ENCODE assay signal across 9 mouse cellular contexts in genomic region chr15:97351016-97351415, GRCm38 (mm10).
DNase-seq lines count a peak whose midpoint lies in the region; ATAC-seq and TF ChIP-seq lines count a peak whose summit lies in the region.
"Had no signal": no experiment of that assay in that cellular context is flagged by ENCODE, and none has a peak within 500 bp of the region (broad histone marks: within the 10 kb centered on the region; RNA-seq: fewer than 3 reads in every experiment).

No protein-coding gene starts in this region.

- H3K9me3 ChIP-seq in liver, postnatal 0 days (ENCODE audit: low read length): no peaks in the 10 kb centered on the region
- H3K9me3 ChIP-seq in limb, embryonic 15.5 days: no peaks in the 10 kb centered on the region
- H3K9me3 ChIP-seq: megakaryocyte, embryonic 14.5 days had no signal

- no peak overlapping the region for H3K4me3 ChIP-seq in liver, postnatal 0 days (ENCODE audit: low read depth, low read length)
- no peak overlapping the region for H3K4me3 ChIP-seq in limb, embryonic 15.5 days
- H3K4me3 ChIP-seq: megakaryocyte, embryonic 14.5 days had no signal

- DNase-seq in liver, postnatal 0 days: no peak
- no peak for DNase-seq in liver
- DNase-seq in cerebellum, postnatal 10 days: peak; percentile 10 to 16
- DNase-seq in heart, postnatal 10 days: peak; percentile 45 to 48
- peak; percentile 49 for DNase-seq in testis, postnatal 14 days (ENCODE audit: low spot score)
- no peak for DNase-seq in thymus, postnatal 36 days
- no peak for DNase-seq in thymus, postnatal 25 days

- TF ChIP-seq EP300 in liver, postnatal 0 days (IDR thresholded peaks at IDR 0.05; ENCODE audit: low read depth): no peak

- no peak overlapping the region for H3K4me2 ChIP-seq in liver, postnatal 0 days (ENCODE audit: low read depth, low read length)
- no peak overlapping the region for H3K4me2 ChIP-seq in limb, embryonic 15.5 days

- no peak for ATAC-seq in liver, postnatal 0 days
- ATAC-seq in limb, embryonic 15.5 days (ENCODE audit: insufficient number of reproducible peaks, low FRiP score, low TSS enrichment, low read depth): no peak

- H3K27ac ChIP-seq in liver, postnatal 0 days (ENCODE audit: low read depth): 0 out of 2 replicates have a peak overlapping the region, but pooled peaks have one; percentile 17
- H3K27ac ChIP-seq in limb, embryonic 15.5 days: peak overlapping the region; percentile 47

- intact Hi-C loops in heart, postnatal 10 days (cut with DNase I): no loop called here

- peaks cover 7% of the 10 kb centered on the region for H3K4me1 ChIP-seq in liver, postnatal 0 days (ENCODE audit: insufficient read depth)
- H3K4me1 ChIP-seq in limb, embryonic 15.5 days: peaks cover 4% of the 10 kb centered on the region; the same call in 1 of the 2 replicates
- H3K4me1 ChIP-seq: megakaryocyte, embryonic 14.5 days had no signal

- no peaks in the 10 kb centered on the region for H3K27me3 ChIP-seq in liver, postnatal 0 days (ENCODE audit: insufficient read depth, low read length)
- H3K27me3 ChIP-seq in limb, embryonic 15.5 days: no peaks in the 10 kb centered on the region

- WGBS in liver, postnatal 0 days (ENCODE audit: insufficient replicate concordance): 50% methylated on average over 8 of the region's 8 CpGs
- WGBS in limb, embryonic 15.5 days: 45% methylated on average over 8 of the region's 8 CpGs

- H3K9ac ChIP-seq in liver, postnatal 0 days (replicated peaks): no peak overlapping the region
- H3K9ac ChIP-seq in limb, embryonic 15.5 days: no peak overlapping the region

- H3K36me3 ChIP-seq in liver, postnatal 0 days (replicated peaks; ENCODE audit: insufficient read depth, low read length): no peaks in the 10 kb centered on the region
- H3K36me3 ChIP-seq in limb, embryonic 15.5 days: no peaks in the 10 kb centered on the region

- no peak for TF ChIP-seq CTCF in liver, postnatal 0 days (IDR thresholded peaks at IDR 0.05; ENCODE audit: low read depth)

Comparison
In these comparisons a context has a peak if more than half of its experiments do, and no peak if none do; other contexts are left out.
1. DNase-seq: peak in cerebellum, postnatal 10 days (2 of 2), heart, postnatal 10 days (2 of 2) and testis, postnatal 14 days (single experiment); none in liver, postnatal 0 days (single experiment), liver (single experiment), thymus, postnatal 36 days (0 of 2) and thymus, postnatal 25 days (single experiment).